Mouse (Mus musculus) neural tube, embryonic 15.5 days (tissue): Measurements from ENCODE around the gene Colec11. TPM values are rescaled to one million over a fixed set of nuclear protein-coding genes. Genes with fewer than 3 reads are reported as not detected.
A peak's percentile ranks its signal among the peaks of the same experiment; 100 is the strongest.

Experiments
- ATAC-seq: fragments of 200-750 bp; cut with Nextera tagmentation; 2 replicates; pipeline ENCODE4 v1.8.0; 2017; ENCODE audit warnings: mild to moderate bottlenecking, moderate TSS enrichment, moderate library complexity; ENCODE audit not compliant: low FRiP score
- H3K27ac ChIP-seq: fragments of 300-500 bp; sonication (generic); replicated peaks from 2 replicates; pipeline ENCODE4 v1.5.1; 2015; ENCODE audit warnings: mild to moderate bottlenecking, inconsistent platforms
- H3K27me3 ChIP-seq: fragments of 300-500 bp; sonication (generic); replicated peaks from 2 replicates; pipeline ENCODE4 v1.6.1; 2015; ENCODE audit warnings: inconsistent platforms
- H3K36me3 ChIP-seq: fragments of 300-500 bp; sonication (generic); 2 replicates; pipeline ENCODE4 v1.6.1; 2015; ENCODE audit warnings: inconsistent platforms
- H3K4me1 ChIP-seq: fragments of 300-500 bp; sonication (generic); 2 replicates; pipeline ENCODE4 v1.6.1; 2015; ENCODE audit warnings: inconsistent platforms
- H3K4me2 ChIP-seq: fragments of 300-500 bp; sonication (generic); 2 replicates; pipeline ENCODE4 v1.6.1; 2015; ENCODE audit warnings: inconsistent platforms, mild to moderate bottlenecking, moderate library complexity
- H3K4me3 ChIP-seq: fragments of 300-500 bp; sonication (generic); replicated peaks from 2 replicates; pipeline ENCODE4 v1.5.1; 2015; ENCODE audit warnings: mild to moderate bottlenecking, inconsistent platforms
- H3K9ac ChIP-seq: fragments of 300-500 bp; sonication (generic); replicated peaks from 2 replicates; pipeline ENCODE4 v1.6.1; 2015; ENCODE audit warnings: mild to moderate bottlenecking, inconsistent platforms
- H3K9me3 ChIP-seq: fragments of 300-500 bp; sonication (generic); replicated peaks from 2 replicates; pipeline ENCODE4 v1.6.1; 2016; ENCODE audit warnings: inconsistent platforms
- WGBS: fragments of 180-500 bp; shearing (Covaris S2); methylation state at CpG from one replicate; pipeline ENCODE4 v1.1.7; 2015; ENCODE audit warnings: mixed read lengths; 5-methylcytosine and 5-hydroxymethylcytosine counted together
- polyA plus RNA-seq: library from polyadenylated mRNA; unstranded; fragments of >200 nt; fragmentation: Nextera tagmentation; extraction: Ambion mirVana; gene quantifications from 2 replicates; pipeline ENCODE4 v1.2.1, GENCODE M21; 2015

Colec11 gene
- polyA plus RNA-seq, 1 experiment from 2014 or later = 1.1 TPM

DNA sequence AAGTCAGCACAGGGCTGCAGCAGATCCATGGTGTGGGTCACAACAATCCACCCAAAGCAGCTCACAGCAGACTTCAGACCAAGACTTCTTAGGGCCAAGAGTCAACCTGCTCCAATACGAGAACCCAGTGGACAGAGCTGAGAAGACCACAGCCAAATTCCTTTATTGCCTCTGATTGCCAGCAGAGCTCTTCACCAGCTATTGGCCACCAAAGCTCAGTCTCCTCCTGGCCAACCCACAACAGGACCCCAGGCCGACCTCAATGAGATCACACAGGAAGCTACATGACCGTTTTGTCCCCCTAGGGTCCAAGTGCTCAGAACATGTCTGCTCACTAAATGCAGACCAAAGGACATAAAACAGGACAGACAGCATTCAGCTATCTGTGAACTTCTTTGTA is 25.1 kb downstream of the Colec11 start:
- Histone ChIP-seq H3K4me2 (no peak overlapping the region), H3K9me3 (no peaks in the 10 kb centered on the region), H3K27ac (0 out of 2 replicates have a peak overlapping the region, but pooled peaks have one; percentile 6), H3K4me3 (no peak overlapping the region), H3K27me3 (no peaks in the 10 kb centered on the region), H3K36me3 (no peaks in the 10 kb centered on the region), H3K4me1 (peaks cover 20% of the 10 kb centered on the region), H3K9ac (no peak overlapping the region)
- 60% methylated on average over 3 of the region's 3 CpGs for WGBS
- 0 out of 2 replicates have a peak, but pooled peaks have one; percentile 7 for ATAC-seq

DNA sequence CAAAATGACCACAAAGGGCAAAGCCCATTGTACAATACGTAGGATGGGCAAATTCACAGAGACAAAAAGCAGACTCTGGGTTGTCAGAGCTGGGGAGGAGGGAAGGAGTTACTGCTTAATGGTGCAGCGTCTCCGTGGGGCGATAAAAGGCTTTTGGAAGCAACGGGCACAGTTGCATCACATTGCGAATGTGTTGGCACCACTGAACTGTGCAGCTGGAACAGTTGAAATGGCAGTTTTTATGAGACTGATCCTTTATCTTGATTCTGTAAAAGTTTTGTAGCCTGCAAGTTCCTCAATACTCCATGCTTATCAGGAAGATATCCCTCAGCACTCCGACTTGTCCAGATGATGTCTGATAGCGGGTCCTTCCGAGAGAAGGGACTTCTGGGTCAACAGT is 25.5 kb downstream of the Colec11 start:
- H3K9me3 ChIP-seq = no peaks in the 10 kb centered on the region
- H3K9ac ChIP-seq = no peak overlapping the region
- no peak overlapping the region for H3K4me3 ChIP-seq
- ATAC-seq = peak; percentile 23; the same call in 1 of the 2 replicates
- H3K36me3 ChIP-seq = no peaks in the 10 kb centered on the region
- peaks cover 23% of the 10 kb centered on the region for H3K4me1 ChIP-seq
- 59% methylated on average over 9 of the region's 9 CpGs for WGBS
- no peaks in the 10 kb centered on the region for H3K27me3 ChIP-seq
- H3K4me2 ChIP-seq = no peak overlapping the region
- 0 out of 2 replicates have a peak overlapping the region, but pooled peaks have one; percentile 6 for H3K27ac ChIP-seq

DNA sequence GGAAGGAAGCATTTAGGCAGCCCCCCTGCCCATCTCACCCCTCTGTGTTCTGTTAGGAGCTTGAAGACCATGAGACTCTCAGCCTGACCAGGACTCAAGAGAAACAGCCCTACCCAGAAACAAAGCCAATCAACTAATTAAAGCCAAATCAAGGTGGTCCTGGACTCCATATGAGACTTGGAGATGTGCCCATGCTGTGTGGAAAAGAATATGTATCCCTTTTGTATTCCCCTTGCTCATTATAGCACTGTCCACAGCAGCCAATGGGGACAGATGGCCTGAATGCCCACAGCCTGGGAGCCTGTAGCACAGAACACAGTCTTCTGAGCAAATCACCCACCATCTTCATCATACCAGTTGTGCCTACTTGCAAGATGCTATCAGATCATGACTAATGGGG is 26.3 kb downstream of the Colec11 start:
- Histone ChIP-seq H3K4me3 (no peak overlapping the region), H3K9ac (no peak overlapping the region), H3K4me1 (peaks cover 17% of the 10 kb centered on the region; the same call in 1 of the 2 replicates), H3K9me3 (no peaks in the 10 kb centered on the region), H3K27ac (no peak overlapping the region), H3K36me3 (no peaks in the 10 kb centered on the region), H3K27me3 (no peaks in the 10 kb centered on the region), H3K4me2 (no peak overlapping the region)
- ATAC-seq = no peak

DNA sequence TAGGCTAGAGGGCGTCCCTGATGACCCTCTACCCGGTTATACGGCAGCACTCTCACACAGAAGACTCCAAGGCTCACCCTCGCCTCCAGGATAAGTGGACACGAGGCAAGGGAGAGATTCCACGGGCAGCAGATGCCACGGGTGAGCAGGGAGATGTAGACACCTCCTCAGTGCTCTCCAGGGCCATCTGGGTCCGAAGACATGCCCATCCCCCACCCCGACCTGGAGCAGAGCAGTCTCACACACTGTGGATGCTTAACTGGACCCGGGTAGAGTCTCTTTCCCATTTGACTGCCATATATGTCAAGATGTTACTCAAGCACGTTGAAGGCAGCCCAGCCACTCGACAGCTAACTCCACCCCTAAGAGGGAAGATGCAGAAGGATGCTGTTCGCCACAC is 32.7 kb downstream of the Colec11 start:
- Histone ChIP-seq H3K36me3 (no peaks in the 10 kb centered on the region), H3K4me1 (peaks cover 35% of the 10 kb centered on the region), H3K27me3 (no peaks in the 10 kb centered on the region), H3K27ac (peak overlapping the region; percentile 63), H3K9me3 (no peaks in the 10 kb centered on the region), H3K4me3 (no peak overlapping the region), H3K9ac (no peak overlapping the region), H3K4me2 (peak overlapping the region; percentile 61; the same call in 1 of the 2 replicates)
- ATAC-seq = no peak
- WGBS = 53% methylated on average over 13 of the region's 13 CpGs

DNA sequence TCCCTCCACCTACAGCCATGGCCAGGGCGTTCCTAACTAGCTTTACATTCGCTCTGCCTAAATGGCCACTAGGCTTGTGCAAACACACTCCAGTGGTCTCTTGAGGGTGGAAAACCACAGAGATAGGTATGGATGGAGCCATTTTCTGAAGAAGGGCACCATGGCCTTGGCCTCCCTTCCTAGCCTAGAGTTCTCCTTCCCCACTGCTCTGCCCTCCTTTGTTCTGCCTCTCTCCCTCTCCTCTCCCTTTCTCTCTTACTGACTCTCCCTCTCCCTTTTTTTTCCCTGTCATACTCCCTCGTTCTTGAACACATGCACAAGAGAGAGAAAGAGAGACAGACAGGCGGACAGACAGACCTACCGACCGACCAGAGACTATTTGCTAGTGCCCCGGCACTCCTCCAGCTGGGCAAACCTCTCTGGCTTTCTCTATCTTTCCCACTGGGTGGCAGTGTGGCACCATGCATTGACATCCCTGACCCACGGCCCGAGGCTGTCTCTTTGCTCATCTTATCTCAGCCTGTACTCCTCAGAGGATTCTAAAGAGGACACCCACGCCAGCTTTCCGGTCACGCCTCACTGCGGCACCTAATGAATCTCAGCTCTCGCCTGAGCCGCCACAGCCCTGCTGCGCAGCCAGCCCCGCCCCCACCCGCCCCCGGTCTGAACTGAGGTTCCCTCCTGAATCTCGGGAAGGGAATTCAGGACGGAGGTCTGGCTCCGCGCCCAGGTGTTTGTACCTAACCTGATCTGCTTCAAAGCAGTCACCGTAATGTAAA is 33.9 kb downstream of the Colec11 start:
- Histone ChIP-seq H3K9ac (peak overlapping the region; percentile 38), H3K4me2 (peak overlapping the region; percentile 61), H3K36me3 (no peaks in the 10 kb centered on the region), H3K27ac (peak overlapping the region; percentile 63), H3K4me1 (peaks cover 35% of the 10 kb centered on the region), H3K9me3 (no peaks in the 10 kb centered on the region), H3K4me3 (peak overlapping the region; percentile 38), H3K27me3 (no peaks in the 10 kb centered on the region)
- WGBS = 9% methylated on average over 24 of the region's 24 CpGs
- ATAC-seq = peak; percentile 93

DNA sequence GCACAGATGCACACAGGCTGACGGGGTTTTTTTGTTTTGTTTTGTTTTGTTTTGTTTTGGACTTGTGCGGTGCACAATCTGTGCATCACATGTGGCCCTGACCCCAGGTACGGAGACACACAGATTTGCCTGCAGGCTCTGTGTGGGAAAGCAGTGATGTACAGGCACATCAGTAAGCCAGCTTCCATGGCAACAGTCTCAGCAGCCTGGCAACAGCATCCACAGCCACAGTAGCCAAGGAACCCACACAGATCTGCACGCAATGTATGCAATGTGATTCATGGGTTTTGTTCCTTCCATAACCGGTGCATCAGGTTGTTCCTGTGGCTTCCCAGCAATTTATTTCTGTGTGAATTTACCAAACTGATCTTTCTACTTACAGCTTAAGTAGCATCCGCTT is 35.2 kb downstream of the Colec11 start:
- 38% methylated on average over 6 of the region's 6 CpGs for WGBS
- no peak overlapping the region for H3K4me2 ChIP-seq
- 0 out of 2 replicates have a peak overlapping the region, but pooled peaks have one; percentile 63 for H3K27ac ChIP-seq
- H3K36me3 ChIP-seq = no peaks in the 10 kb centered on the region
- no peak overlapping the region for H3K9ac ChIP-seq
- no peak for ATAC-seq
- H3K9me3 ChIP-seq = no peaks in the 10 kb centered on the region
- peaks cover 34% of the 10 kb centered on the region for H3K4me1 ChIP-seq
- H3K27me3 ChIP-seq = no peaks in the 10 kb centered on the region
- H3K4me3 ChIP-seq = no peak overlapping the region

DNA sequence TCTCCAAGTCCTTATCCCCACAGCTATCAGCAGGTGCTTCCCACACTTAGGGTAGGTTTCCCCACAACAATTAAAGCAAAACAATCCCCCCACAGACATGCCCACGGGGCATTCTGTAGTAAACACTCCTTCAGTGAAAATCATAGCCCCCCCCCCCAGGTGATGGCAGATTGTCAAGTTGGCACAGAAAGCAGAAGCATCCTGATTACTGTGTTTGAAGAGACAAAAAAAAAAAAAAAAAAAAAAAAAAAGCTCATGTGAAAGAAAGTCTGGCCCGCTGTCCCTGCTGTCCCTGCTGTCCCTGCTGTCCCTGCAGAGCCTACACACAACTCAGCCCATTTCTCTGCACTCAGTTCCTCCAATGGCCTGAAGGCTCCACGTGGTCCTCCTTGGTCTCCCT is 39.1 kb downstream of the Colec11 start:
- Histone ChIP-seq H3K27me3 (no peaks in the 10 kb centered on the region), H3K27ac (no peak overlapping the region), H3K9me3 (no peaks in the 10 kb centered on the region), H3K4me3 (no peak overlapping the region), H3K36me3 (no peaks in the 10 kb centered on the region), H3K4me2 (no peak overlapping the region), H3K4me1 (peaks cover 14% of the 10 kb centered on the region), H3K9ac (no peak overlapping the region)
- no peak for ATAC-seq
- 57% methylated on average over 3 of the region's 3 CpGs for WGBS

DNA sequence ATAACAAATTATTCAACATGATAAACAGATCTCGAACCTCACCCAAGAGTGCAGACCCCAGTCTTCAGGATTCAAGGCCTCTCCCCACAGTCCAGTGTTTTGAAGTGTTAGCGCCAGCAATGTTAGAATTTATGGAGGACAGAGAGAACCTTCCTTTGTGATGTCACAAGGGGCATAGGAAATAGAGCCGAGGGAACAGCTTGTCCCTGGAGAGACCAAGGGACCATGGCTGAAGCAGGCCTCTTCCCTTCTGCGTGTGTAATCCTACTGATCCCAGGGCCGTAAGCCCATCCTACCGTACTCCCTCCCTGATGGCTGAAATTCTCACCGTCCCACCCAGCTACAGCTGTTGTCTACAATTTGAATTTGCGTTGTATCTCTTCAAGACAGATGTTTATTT is 40.8 kb downstream of the Colec11 start, which contains the start of gene Allc:
Gene Allc (minus strand): TSS at position 101 of the 400 bp plus-strand sequence.
- no peak within 1 kb of the TSS for H3K4me2 ChIP-seq
- no peak within 1 kb of the TSS for H3K4me3 ChIP-seq
- WGBS = 88% methylated on average over 8 of the region's 8 CpGs
- H3K9ac ChIP-seq = no peak within 1 kb of the TSS
- H3K9me3 ChIP-seq = no peaks in the 10 kb centered on the region
- H3K36me3 ChIP-seq = no peaks in the 10 kb centered on the region
- no peaks in the 10 kb centered on the region for H3K4me1 ChIP-seq
- ATAC-seq = no peak
- no peaks in the 10 kb centered on the region for H3K27me3 ChIP-seq
- no peak within 1 kb of the TSS for H3K27ac ChIP-seq

DNA sequence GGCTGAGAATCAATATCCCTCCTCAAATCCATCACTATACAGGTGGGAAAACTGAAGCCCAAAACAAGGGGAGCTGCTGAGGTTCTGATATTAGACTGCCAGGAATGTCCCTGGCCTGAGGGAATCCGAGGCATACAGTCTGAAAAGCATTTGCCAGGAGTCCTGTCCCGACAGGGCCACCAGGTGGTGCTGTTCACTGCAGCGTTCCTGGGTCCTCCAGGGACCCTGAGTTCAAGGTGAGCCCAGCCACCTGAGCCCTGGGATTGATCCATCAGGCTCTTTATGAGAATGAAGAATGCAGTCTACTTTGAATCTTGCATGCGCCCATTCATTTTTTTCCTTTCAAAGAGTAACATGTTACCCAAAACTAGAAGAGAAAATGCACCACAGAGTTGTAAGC is 44.0 kb downstream of the Colec11 start:
- Histone ChIP-seq H3K27ac (no peak overlapping the region), H3K36me3 (no peaks in the 10 kb centered on the region), H3K4me3 (no peak overlapping the region), H3K27me3 (no peaks in the 10 kb centered on the region), H3K9ac (no peak overlapping the region), H3K4me2 (no peak overlapping the region), H3K4me1 (no peaks in the 10 kb centered on the region), H3K9me3 (no peaks in the 10 kb centered on the region)
- 42% methylated on average over 4 of the region's 4 CpGs for WGBS
- ATAC-seq = no peak

DNA sequence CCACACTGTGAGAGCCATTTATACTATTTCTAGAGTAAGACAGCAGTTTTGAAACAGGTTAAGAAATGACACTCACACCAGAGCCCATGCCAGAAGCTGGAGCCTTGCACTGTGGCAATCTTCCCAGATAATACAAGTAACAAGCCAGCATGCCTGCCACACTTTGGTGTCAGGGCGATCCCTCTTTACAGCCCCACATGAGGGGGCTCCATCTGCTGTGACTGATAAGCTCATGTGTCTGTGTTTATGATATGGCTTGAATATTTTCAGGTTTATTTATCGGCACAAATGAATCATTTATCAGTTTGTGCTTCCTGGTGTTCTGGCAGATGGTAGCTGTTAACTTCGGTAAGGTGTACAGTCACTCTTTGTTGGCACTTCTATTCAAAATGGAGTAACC is 45.0 kb downstream of the Colec11 start:
- WGBS = 89% methylated on average over 3 of the region's 3 CpGs
- no peak overlapping the region for H3K4me2 ChIP-seq
- H3K4me1 ChIP-seq = no peaks in the 10 kb centered on the region
- ATAC-seq = no peak
- no peaks in the 10 kb centered on the region for H3K9me3 ChIP-seq
- H3K4me3 ChIP-seq = no peak overlapping the region
- no peak overlapping the region for H3K9ac ChIP-seq
- H3K36me3 ChIP-seq = no peaks in the 10 kb centered on the region
- H3K27me3 ChIP-seq = no peaks in the 10 kb centered on the region
- H3K27ac ChIP-seq = no peak overlapping the region

DNA sequence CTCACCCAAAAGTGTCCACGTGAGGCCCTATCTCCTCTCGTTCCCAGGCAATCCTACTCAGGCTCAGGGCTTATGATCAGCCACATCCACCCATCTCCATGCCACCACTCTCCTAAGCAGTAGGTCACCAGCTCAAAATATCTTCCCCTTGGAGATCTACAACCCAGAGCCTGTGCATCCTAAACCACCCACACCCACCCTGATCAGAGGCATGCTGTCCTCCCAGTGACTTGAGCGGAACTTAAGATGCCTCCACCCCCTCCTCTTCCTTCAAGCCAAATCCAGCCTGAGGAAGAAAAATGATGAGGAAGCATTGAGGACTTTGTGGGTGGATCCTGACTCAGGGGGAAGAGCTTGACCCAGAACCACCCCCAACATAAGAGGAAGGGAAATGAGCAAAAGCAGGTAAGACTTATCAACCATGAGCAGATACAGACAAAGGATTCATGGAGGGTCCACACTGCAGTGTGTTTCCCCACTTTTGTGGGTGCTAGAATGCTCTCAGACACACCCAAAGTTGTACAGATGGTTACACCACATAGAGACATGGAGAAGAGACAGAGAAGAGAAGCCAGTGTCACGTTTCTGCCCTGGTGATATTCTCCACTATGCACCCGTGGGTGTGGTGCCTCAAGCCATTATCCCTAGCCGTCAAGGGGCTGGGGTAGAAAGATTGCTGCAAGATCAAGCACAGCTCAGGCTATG is 47.7 kb downstream of the Colec11 start:
- Histone ChIP-seq H3K27me3 (no peaks in the 10 kb centered on the region), H3K36me3 (no peaks in the 10 kb centered on the region), H3K9ac (no peak overlapping the region), H3K9me3 (no peaks in the 10 kb centered on the region), H3K4me1 (no peaks in the 10 kb centered on the region), H3K27ac (no peak overlapping the region), H3K4me3 (no peak overlapping the region), H3K4me2 (no peak overlapping the region)
- ATAC-seq = no peak
- WGBS = 76% methylated on average over 6 of the region's 6 CpGs

DNA sequence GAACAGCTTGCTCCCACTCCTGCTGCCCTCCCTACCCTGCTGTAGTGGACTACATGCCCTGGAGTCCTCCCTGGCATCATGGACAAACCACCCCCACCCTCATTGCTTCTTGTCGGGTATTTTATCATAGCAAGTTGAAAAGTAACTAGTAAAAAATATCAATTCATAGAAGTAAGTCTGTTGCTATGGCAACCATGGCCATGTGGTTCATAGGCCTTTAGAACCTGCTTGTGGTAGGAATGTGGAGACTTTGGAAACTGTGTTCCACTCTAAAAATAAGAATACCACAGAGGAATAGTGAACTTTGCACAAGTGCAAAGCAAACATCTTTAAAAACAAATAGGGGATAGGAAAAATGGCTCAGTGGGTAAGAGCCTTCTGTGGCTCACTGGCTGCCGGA is 50.9 kb downstream of the Colec11 start:
- WGBS = 88% methylated on average over 2 of the region's 2 CpGs
- no peaks in the 10 kb centered on the region for H3K4me1 ChIP-seq
- ATAC-seq = no peak
- H3K4me3 ChIP-seq = no peak overlapping the region
- no peaks in the 10 kb centered on the region for H3K36me3 ChIP-seq
- no peaks in the 10 kb centered on the region for H3K9me3 ChIP-seq
- H3K9ac ChIP-seq = no peak overlapping the region
- H3K27me3 ChIP-seq = no peaks in the 10 kb centered on the region
- H3K4me2 ChIP-seq = no peak overlapping the region
- H3K27ac ChIP-seq = no peak overlapping the region
